Mouse (Mus musculus) right cerebral cortex, postnatal 10 days (tissue): ENCODE measurements at regions not wholly inside any gene's neighbourhood (a gene's known extent, or its start where the extent isn't known, plus 50 kb on each side); places are given as distances from the start of the nearest gene placed in this dataset.

ENCODE experiments used
- DNase-seq, 2 experiments: peaks; one replicate each; pipeline ENCODE4 v3.0.0; 2021; ENCODE audit warnings: low spot score in 2 of 2

GRCm38 (mm10) chr5:28563401-28563800 lies 96.3 kb upstream of the Shh start:
- no peak for DNase-seq

- no peak for DNase-seq
Measured at GRCm38 (mm10) chr5:28562917-28563316, 95.9 kb upstream of the Shh start.

DNA sequence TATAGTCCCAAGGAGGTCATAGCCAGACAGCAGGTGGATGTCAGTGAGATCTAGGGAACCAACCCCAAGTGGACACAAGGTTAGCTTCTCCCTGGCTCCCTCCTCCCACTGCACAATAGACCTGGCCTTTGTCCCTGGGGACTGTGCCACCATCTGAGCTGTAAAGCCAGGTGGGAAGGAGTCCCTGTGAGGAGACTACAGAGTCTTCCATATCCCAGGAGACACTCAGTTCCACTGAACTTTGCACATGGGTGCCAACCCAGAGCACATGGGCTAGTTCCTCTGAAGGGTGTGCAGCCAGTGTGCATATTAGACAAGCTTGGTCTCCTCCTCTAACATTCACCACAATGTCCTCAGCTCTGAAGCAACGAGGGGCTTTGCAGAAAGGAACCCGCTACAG lies 86.5 kb upstream of the Shh start:
- no peak for DNase-seq

GRCm38 (mm10) chr5:28530202-28530855 lies 63.3 kb upstream of the Shh start:
- peak; percentile 24 to 27 for DNase-seq

- DNase-seq: no peak
Measured at GRCm38 (mm10) chr5:28526435-28526834, 59.4 kb upstream of the Shh start.

DNA sequence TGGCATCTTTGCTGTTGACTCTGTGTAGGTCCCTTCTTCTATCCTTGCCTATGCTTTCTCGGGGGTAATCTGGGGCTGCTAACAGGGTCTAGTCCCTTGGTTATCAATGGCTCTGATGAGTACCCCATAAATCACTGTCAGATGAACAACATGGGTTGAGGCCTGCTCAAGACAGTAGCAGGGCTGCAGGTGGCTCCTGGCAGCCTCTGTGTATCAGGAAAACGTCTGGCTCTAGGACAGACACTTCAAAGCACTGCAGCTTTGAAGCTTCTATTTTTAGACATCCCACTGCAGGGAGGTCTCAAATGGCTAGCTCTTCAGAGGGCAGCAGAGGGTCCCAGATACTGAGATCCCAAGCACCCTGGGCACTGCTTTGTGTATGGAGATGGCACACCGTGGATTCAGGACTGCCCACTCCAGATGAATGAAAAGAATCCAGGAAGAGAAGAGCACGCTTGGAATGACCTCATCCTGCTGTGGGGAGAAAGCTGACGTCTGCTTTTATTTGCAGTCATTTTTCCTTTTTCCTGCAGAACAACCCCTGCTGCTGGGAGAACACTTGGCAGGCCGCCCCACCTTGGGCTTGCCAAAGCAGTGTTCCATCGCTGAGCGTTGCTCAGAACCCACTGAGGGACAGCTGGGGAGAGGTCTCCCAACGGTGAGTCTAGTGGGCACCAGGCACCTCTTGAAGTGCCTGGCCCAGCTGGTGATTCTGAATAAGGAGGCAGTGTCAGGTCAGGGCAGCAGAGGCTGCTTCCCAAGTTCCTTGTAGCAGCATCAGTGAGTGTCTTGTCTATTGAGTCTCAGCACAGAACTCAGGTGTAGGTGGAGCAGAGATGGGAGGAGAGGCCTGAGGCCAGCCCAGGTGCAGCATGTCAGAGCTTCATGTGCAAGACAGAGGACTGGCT lies 54.0 kb upstream of the Shh start:
- peak; percentile 80 to 84 for DNase-seq

GRCm38 (mm10) chr5:28519059-28519543 lies 52.0 kb upstream of the Shh start:
- DNase-seq: no peak
